Mouse (Mus musculus): ENCODE results near the gene Josd2. TPM values are rescaled to one million over a fixed set of nuclear protein-coding genes. Genes with fewer than 3 reads are reported as not detected.

The Josd2 gene
- polyA plus RNA-seq, 1 experiment from 2014 or later, result 56.8 TPM

DNA sequence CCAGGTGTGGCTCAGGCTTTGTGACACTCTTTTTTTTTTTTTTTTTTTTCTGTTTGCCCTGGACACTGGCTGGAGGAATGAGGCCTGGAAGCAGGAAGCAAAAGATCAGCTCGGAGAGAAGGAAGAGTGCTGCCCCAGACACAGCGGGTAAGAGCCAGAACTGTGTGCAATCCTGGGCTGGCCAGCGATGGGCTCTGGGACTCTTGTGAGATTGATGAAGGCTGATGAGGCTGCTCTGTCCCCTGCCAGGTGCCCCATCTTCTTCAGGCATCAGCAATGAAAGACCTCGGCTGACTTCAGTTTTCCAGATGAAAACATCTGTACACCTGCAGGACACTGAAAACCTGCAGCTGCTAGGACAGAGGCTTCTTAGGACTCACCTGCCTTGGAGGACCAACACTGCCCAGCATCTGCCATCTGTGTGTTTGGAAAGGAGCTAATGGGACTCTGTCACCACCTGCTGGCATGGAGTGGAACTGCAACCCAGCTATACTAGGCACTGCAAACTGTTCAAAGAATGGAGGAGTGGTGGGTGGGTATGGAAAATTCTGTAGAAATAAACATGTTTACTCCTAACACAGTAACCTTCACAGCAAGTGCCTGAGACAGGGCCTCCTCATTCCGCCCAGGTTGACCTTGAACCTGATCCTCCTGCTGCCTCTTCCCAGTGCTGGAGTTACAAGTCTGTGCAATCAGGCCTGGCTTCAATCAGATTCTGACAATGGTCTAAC is 17.2 kb downstream of the Josd2 start:
- Histone ChIP-seq H3K4me3 (replicated peaks) (no peak overlapping the region), H3K4me1 (no peaks in the 10 kb centered on the region), H3K4me2 (no peak overlapping the region), H3K36me3 (replicated peaks) (peaks cover 19% of the 10 kb centered on the region), H3K27me3 (peaks cover 28% of the 10 kb centered on the region), H3K9ac (no peak overlapping the region), H3K9me3 (no peaks in the 10 kb centered on the region), H3K27ac (no peak overlapping the region)
- peak; percentile 86 for ATAC-seq (ENCODE audit: low FRiP score)
- WGBS, result 37% methylated on average over 5 of the region's 5 CpGs

DNA sequence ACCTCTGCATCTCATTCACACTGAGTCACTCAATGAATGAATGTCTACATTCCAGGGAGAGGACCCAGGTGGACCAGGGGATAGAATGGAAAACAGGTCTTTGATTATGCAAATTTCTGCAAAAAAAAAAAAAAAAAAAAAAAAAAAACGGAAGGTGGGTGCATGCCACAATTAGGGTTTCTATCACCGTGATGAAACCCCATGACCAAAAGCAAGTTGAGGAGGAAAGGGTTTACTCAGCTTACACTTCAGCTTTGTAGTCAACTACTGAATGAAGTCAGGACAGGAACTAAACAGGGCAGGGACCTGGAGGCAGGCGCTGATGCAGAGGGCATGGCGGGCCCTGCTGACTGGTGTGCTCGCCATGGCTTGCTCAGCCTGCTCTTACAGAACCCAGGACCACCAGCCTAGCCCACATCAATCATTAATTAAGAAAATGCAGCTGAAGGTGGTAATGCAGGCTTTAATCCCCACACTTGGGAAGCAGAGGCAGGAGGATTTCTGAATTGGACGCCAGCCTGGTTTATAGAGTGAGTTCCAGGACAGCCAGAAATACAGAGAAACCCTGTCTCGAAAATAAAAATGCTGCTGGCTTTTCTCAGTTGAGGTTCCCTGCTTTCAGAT is 17.9 kb downstream of the Josd2 start:
- no peak overlapping the region for H3K9ac ChIP-seq
- H3K27ac ChIP-seq, result no peak overlapping the region
- WGBS, result 83% methylated on average over 7 of the region's 7 CpGs
- peaks cover 22% of the 10 kb centered on the region for H3K27me3 ChIP-seq
- H3K36me3 ChIP-seq (replicated peaks), result peaks cover 26% of the 10 kb centered on the region
- H3K4me1 ChIP-seq, result no peaks in the 10 kb centered on the region
- H3K9me3 ChIP-seq, result no peaks in the 10 kb centered on the region
- no peak for ATAC-seq (ENCODE audit: low FRiP score)
- no peak overlapping the region for H3K4me2 ChIP-seq
- no peak overlapping the region for H3K4me3 ChIP-seq (replicated peaks)

DNA sequence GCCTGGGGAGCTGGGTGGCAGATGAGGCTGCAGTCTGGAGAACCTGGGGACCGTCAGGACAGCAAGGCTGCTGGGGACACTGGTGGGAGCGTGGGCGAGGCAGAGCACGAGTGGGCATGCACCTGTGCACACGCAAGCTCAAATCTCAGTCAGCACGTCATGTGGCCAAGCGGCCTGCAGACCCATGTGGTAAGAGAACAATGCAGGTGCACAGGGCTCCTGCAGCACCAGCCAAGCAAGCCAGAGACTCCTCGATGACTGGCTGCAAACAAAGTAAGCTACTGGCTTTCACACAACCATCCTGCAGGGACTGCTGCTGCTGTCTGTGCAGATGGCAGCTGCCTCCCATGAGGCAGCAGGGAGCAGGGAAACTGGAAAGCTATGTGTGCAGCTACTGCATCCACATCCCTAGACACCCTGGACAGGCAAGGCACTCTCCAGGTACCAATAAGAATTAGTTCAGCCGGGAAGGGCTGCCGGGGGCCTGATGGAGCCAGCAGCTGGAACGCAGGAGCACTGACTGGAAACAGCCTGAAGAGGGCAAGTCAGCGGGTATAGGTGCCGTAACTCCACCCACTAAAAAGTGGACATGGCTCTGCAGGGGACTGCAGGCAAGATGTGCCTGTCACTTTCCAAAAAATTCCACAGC is 19.3 kb downstream of the Josd2 start:
- Histone ChIP-seq H3K4me2 (no peak overlapping the region), H3K27ac (0 out of 2 replicates have a peak overlapping the region, but pooled peaks have one; percentile 6), H3K9ac (peak overlapping the region; percentile 25; the same call in 1 of the 2 replicates), H3K4me3 (replicated peaks) (no peak overlapping the region), H3K9me3 (no peaks in the 10 kb centered on the region), H3K4me1 (no peaks in the 10 kb centered on the region), H3K36me3 (replicated peaks) (peaks cover 39% of the 10 kb centered on the region), H3K27me3 (peaks cover 11% of the 10 kb centered on the region)
- whole genome bisulfite sequencing, result 69% methylated on average over 13 of the region's 13 CpGs
- no peak for ATAC-seq (ENCODE audit: low FRiP score)

DNA sequence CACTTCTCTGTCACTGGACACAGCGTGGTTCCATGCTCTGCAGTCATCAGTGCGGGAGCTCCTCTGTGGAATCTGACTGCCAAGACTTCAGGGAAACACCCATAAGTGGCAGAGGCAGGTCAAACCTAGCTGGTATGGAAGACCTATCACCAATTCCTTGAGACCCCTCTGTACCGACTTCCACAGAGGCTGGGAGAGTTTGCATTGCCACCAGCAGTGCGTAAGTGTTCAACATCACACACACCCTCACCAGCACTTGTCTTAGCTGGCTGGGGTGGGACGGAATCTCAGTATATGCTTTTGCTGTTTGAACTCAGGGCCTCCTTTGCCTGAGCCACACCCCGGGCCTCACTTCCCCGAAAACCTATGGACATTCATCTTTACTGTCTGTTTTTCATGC is 20.2 kb downstream of the Josd2 start:
- H3K4me2 ChIP-seq, result no peak overlapping the region
- no peak overlapping the region for H3K4me3 ChIP-seq (replicated peaks)
- H3K9me3 ChIP-seq, result no peaks in the 10 kb centered on the region
- peaks cover 3% of the 10 kb centered on the region for H3K27me3 ChIP-seq
- ATAC-seq (ENCODE audit: low FRiP score), result no peak
- H3K27ac ChIP-seq, result no peak overlapping the region
- H3K4me1 ChIP-seq, result no peaks in the 10 kb centered on the region
- H3K9ac ChIP-seq, result no peak overlapping the region
- H3K36me3 ChIP-seq (replicated peaks), result peaks cover 48% of the 10 kb centered on the region
- WGBS, result 88% methylated on average over 7 of the region's 7 CpGs

DNA sequence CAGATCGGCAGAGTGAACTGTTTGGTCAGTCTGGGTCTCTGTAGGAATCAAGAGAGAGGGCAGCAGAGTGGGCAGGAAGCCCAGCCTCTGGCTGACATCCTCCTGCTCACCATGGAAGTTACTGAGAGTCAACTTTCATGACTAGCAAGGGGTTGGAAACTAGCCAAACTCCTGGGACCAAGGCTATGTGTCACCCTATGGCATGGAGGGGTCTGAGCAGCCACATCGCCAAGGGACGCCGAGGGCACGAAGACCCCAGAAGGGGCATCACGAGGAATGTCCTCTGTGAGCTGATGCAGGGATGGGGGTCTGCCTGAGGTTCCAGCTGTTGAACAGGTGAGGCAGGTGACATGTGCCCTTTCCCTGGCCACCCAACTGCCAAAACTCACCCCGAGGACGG is 20.8 kb downstream of the Josd2 start:
- Histone ChIP-seq H3K4me1 (no peaks in the 10 kb centered on the region), H3K4me2 (no peak overlapping the region), H3K9ac (no peak overlapping the region), H3K9me3 (no peaks in the 10 kb centered on the region), H3K36me3 (replicated peaks) (peaks cover 51% of the 10 kb centered on the region), H3K4me3 (replicated peaks) (no peak overlapping the region), H3K27me3 (no peaks in the 10 kb centered on the region), H3K27ac (no peak overlapping the region)
- no peak for ATAC-seq (ENCODE audit: low FRiP score)
- 97% methylated on average over 8 of the region's 8 CpGs for WGBS

DNA sequence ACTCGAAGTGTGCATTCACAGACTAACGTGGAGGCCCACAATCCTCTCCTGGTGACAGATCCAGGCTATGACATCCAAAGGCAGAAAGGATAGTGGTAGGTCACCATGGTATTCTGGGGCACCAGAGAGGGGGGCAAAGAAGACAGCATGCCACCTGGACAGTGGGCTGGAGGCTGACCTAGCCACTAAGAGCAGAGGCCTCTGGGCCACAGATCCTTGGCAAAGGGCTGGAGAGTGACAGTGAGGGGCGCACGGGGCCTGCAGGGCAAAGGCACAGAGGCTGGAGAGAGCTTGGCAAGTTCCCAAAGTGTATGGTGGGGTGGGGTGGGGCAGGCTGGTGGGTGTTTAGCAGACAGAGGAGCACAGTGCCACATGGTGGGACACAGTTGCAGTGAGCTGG is 22.5 kb downstream of the Josd2 start:
- H3K4me3 ChIP-seq (replicated peaks), result no peak overlapping the region
- no peak overlapping the region for H3K9ac ChIP-seq
- H3K4me2 ChIP-seq, result no peak overlapping the region
- WGBS, result 91% methylated on average over 4 of the region's 4 CpGs
- ATAC-seq (ENCODE audit: low FRiP score), result no peak
- H3K27ac ChIP-seq, result no peak overlapping the region
- H3K27me3 ChIP-seq, result no peaks in the 10 kb centered on the region
- no peaks in the 10 kb centered on the region for H3K9me3 ChIP-seq
- H3K36me3 ChIP-seq (replicated peaks), result peaks cover 57% of the 10 kb centered on the region
- peaks cover 8% of the 10 kb centered on the region for H3K4me1 ChIP-seq

DNA sequence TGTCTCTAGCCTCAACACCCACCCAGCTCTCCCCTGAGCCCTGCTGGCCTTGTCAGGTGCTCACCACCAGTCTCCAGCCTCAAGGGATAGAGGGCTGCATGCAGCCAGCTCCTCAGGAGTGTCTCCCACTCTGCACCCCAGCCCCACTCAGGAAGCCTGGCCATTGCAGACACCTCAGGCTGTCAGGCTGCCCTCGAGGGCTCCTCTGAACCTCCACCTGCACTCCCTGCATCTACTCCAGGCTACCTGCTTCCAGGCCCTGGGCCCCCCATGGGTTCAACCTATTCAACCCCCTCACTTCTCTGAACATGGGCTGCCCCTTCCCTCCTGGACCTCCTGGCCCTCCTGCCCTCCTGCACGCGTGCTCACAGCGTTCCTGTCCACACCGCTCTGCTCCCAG is 23.6 kb downstream of the Josd2 start:
- Histone ChIP-seq H3K4me2 (no peak overlapping the region), H3K36me3 (replicated peaks) (peaks cover 57% of the 10 kb centered on the region), H3K27me3 (no peaks in the 10 kb centered on the region), H3K27ac (no peak overlapping the region), H3K4me3 (replicated peaks) (no peak overlapping the region), H3K9me3 (no peaks in the 10 kb centered on the region), H3K4me1 (peaks cover 14% of the 10 kb centered on the region), H3K9ac (no peak overlapping the region)
- no peak for ATAC-seq (ENCODE audit: low FRiP score)
- 95% methylated on average over 5 of the region's 5 CpGs for WGBS

DNA sequence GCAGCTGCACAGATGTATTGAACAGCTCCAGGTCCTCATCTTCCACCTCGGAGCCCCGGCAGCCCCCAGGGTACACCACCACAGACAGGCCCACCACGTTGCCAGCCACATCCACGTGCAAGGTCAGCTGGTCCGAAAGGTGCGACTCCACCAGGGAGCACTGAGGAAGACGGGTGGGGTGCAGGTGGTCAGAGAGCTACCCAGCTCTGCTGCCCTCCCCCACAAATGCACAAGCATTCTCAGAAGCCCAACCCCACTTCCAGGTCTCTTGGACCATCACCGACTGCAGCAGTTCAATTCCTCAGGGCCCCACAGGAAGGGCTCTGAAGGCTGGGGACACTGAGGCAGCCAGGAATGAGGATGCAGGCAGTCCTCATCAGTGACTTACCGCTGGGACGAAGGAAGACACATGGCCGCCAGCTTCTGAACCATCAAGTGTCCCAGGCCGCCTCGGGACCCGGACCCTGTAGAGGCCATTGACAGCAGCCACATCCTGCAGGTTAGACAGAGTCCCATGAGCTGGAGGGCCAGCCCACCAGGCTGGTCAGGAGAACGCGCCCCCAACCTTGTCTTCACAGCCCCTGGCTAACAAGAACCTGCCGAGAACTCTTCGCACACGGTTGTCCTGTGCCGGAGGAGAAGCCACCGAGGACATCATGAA is 24.5 kb downstream of the Josd2 start:
- H3K27me3 ChIP-seq, result no peaks in the 10 kb centered on the region
- H3K4me2 ChIP-seq, result no peak overlapping the region
- H3K4me1 ChIP-seq, result peaks cover 20% of the 10 kb centered on the region
- H3K9me3 ChIP-seq, result no peaks in the 10 kb centered on the region
- H3K27ac ChIP-seq, result no peak overlapping the region
- no peak overlapping the region for H3K9ac ChIP-seq
- no peak overlapping the region for H3K4me3 ChIP-seq (replicated peaks)
- H3K36me3 ChIP-seq (replicated peaks), result peaks cover 57% of the 10 kb centered on the region
- 93% methylated on average over 21 of the region's 21 CpGs for WGBS
- no peak for ATAC-seq (ENCODE audit: low FRiP score)

DNA sequence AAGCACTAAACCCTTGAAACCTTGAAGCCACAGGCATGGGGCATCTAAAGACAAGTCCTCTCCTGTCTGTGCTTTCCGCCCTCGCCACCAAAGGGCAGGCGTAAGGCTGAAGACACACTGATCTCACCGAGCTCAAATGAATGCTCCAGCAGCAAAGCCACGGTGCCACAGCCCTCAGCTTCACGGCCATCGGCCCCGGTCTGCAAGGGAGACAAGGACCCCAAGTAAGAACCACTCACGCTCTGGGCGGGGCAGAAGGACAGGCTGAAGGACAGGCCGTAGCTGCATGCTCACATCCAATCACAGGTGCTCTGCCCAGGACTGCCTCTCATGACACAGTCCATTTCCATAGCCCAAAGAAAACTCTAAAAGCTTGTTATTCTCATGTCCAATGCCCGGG is 26.9 kb downstream of the Josd2 start:
- Histone ChIP-seq H3K4me2 (peak overlapping the region; percentile 87), H3K4me1 (peaks cover 26% of the 10 kb centered on the region), H3K4me3 (replicated peaks) (0 out of 2 replicates have a peak overlapping the region, but pooled peaks have one; percentile 74), H3K27me3 (peaks cover 7% of the 10 kb centered on the region; the same call in 1 of the 2 replicates), H3K9me3 (no peaks in the 10 kb centered on the region), H3K27ac (no peak overlapping the region), H3K36me3 (replicated peaks) (peaks cover 48% of the 10 kb centered on the region), H3K9ac (no peak overlapping the region)
- WGBS, result 92% methylated on average over 12 of the region's 12 CpGs
- ATAC-seq (ENCODE audit: low FRiP score), result no peak

DNA sequence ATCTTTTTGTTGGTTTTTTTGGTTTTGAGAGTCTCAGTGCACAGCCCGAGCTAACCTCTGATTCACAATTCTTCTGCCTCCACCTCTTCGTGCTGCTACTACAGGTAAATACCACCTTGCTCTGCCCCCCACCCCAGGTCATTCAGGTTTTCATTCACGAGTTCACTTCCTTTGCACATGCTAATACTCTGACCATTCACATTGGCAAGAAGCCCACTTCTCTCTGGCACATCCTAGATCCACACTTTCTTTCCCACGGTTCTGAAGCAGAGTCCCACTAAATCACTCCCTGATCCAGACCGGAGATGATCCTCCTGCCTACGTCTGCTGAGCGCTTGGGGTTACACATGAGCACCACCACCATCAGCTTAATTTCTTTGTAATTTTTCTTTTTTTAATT is 27.3 kb downstream of the Josd2 start:
- no peak for ATAC-seq (ENCODE audit: low FRiP score)
- Histone ChIP-seq H3K9me3 (no peaks in the 10 kb centered on the region), H3K4me3 (replicated peaks) (peak overlapping the region; percentile 74), H3K27ac (no peak overlapping the region), H3K36me3 (replicated peaks) (peaks cover 44% of the 10 kb centered on the region), H3K4me2 (peak overlapping the region; percentile 87), H3K27me3 (peaks cover 11% of the 10 kb centered on the region; the same call in 1 of the 2 replicates), H3K4me1 (peaks cover 26% of the 10 kb centered on the region), H3K9ac (peak overlapping the region; percentile 81; the same call in 1 of the 2 replicates)
- 87% methylated on average over 7 of the region's 7 CpGs for WGBS

DNA sequence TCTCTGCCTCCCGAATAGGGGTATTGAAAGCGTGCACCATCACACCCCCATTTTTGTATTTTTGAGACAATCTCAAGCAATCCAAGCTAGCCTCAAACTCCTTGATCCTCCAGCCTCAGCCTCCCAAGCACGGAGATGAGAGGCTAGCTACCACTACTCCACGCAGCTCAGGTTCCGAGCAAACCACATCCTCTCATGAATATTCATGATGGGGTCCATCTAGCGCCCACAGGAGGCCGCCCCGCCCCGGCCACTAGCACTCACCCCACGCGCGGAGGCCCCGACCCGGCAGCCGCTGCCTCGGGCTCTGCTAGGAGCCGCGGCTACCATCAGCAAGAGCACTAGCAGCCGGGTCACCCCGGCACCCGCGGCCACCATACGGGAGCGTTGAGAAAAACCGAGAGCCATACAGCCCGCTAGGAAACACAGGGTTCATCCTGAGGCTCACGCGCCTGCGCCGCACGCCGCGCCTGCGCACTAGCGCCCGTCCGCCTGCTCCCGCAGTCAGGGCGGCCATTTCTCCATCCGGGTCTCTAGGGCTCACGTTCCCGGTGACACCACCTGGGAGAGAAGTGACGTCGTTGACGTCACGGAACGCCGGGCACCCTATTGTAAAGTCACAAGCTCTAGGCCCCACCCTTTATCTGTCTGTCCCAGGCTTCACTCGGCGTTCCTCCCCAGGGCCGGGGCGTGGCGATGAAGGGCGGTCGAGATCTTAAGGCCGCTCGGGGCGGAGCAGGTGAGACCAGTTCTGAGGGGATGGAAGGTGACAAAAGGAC is 28.4 kb downstream of the Josd2 start, which contains the start of the genes Emc10 and Fam71e1:
Gene Emc10, minus strand, starts transcription at position 538 of the 779 bp plus-strand sequence.
Gene Fam71e1, plus strand, starts transcription at position 590 of the 779 bp plus-strand sequence.
- Histone ChIP-seq H3K4me2 (peak within 1 kb of the TSS; percentile 87), H3K4me3 (replicated peaks) (peak within 1 kb of the TSS; percentile 74), H3K9ac (peak within 1 kb of the TSS; percentile 84), H3K27ac (peak within 1 kb of the TSS; percentile 96), H3K9me3 (no peaks in the 10 kb centered on the region), H3K4me1 (peaks cover 26% of the 10 kb centered on the region), H3K36me3 (replicated peaks) (peaks cover 33% of the 10 kb centered on the region), H3K27me3 (peaks cover 20% of the 10 kb centered on the region)
- peak; percentile 96 for ATAC-seq (ENCODE audit: low FRiP score)
- 1% methylated on average over 58 of the region's 58 CpGs for WGBS

Data from forebrain, embryonic 12.5 days (tissue).